Mouse (Mus musculus): Measurements from ENCODE around the gene Ttpal.

- TF ChIP-seq GATA1 (IDR thresholded peaks at IDR 0.05; ENCODE audit: low read length), result no peak
- no peak for TF ChIP-seq TAL1 (IDR thresholded peaks at IDR 0.05; ENCODE audit: low read length)
These were observed 60.0 kb downstream of the Ttpal start for GRCm38 (mm10) chr2:163662076-163662475.
